Mouse (Mus musculus): Measurements from ENCODE around the gene Rela. TPM values are rescaled to one million over a fixed set of nuclear protein-coding genes. Genes with fewer than 3 reads are reported as not detected.

Rela gene
- polyA plus RNA-seq (2015; fragmentation: Nextera tagmentation; extraction: Ambion mirVana) = 37.0 and 41.6 TPM in 2 replicates

DNA sequence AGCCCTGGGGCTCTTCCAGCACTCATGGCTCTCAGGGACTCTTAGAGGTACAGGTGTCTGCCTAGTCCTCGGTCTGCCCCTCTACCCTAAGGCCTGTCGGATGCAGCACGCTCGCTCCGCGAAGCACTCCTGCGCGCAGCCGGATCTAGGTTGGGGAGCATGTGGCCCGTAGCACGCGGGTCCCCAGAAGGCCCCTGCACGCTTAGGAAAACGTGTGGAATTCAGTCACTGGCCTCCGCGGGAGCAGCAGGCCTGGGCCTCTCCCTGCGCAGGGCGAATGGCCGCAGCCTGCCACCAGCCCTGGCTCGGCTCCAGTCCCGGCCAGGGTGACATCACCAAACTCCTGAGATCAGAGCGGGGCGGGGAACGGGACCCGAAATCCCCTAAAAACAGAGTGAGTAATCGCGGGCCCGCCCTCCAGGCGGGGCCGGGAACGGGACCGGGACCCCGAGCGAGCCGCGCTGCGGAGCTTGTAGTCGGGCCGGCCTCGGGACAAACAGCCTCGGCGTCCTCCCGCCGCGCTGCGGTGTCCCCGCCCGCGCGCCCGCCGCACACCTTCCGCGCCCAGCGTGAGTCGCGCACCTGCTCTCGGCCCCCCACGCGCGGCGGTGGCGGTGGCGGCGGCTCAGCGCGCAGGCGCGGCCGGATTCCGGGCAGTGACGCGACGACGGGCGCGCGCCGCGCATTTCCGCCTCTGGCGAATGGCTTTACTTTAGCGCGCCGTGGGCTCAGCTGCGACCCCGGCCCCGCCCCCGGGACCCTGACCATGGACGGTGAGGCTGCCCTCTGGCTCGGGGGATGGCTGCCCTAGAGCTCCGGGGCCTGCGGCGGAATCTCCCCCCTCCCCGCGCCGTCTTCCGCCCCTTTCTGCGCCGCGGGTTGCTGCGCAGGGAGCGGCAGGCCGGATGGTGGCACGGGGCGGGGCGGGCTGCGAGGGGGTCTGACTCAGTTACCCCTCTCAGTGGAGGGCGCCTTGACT is at the start of gene Rela:
Rela (plus strand) TSS at position 415 of the 979 bp plus-strand sequence.
- peaks cover 17% of the 10 kb centered on the region for H3K4me1 ChIP-seq (replicated peaks; ENCODE audit: control insufficient read depth, insufficient read depth, low read length)
- WGBS = under 1% methylated on average over 96 of the region's 109 CpGs

DNA sequence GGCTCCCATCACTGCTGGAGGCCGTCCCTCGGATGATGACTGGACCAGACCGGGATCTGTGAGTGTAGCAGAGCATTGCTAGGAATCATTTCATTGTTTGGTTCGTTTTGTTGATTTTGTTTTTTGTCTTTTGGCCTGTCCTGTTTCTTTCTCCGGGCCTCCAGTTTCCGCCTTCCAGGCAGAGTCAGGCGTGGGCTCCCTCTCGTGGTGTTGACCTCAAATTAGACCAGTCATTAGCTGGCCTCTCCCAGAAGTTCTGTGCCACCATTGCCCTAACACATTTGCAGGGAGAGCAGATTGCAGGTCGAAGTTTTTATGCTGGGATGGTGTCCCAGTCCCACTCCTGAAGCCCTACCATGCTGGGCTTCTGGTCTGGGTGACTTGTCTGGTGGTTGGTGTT is 48.1 kb upstream of the Rela start:
- no peak for ATAC-seq
- H3K9ac ChIP-seq (replicated peaks; ENCODE audit: low read depth, low read length) = no peak overlapping the region
- H3K4me1 ChIP-seq (replicated peaks; ENCODE audit: control insufficient read depth, insufficient read depth, low read length) = no peaks in the 10 kb centered on the region
- H3K27me3 ChIP-seq (replicated peaks; ENCODE audit: control insufficient read depth, insufficient read depth, low read length) = no peaks in the 10 kb centered on the region
- no peaks in the 10 kb centered on the region for H3K36me3 ChIP-seq (ENCODE audit: control insufficient read depth, insufficient read depth)
- no peak overlapping the region for H3K4me3 ChIP-seq (replicated peaks; ENCODE audit: low read length)
- no peaks in the 10 kb centered on the region for H3K9me3 ChIP-seq (ENCODE audit: control insufficient read depth, low read length)
- no peak overlapping the region for H3K27ac ChIP-seq (ENCODE audit: low read length)
- no peak overlapping the region for H3K4me2 ChIP-seq (ENCODE audit: low read length)
- 72% methylated on average over 9 of the region's 9 CpGs for WGBS

More for the DNA sequence above, at the start of gene Rela:
- no peaks in the 10 kb centered on the region for H3K27me3 ChIP-seq (replicated peaks; ENCODE audit: control insufficient read depth, insufficient read depth, low read length)
- ATAC-seq = peak; percentile 84
- peak within 1 kb of the TSS; percentile 61 for H3K4me2 ChIP-seq (ENCODE audit: low read length)
- peak within 1 kb of the TSS; percentile 94 for H3K9ac ChIP-seq (replicated peaks; ENCODE audit: low read depth, low read length)
- H3K36me3 ChIP-seq (ENCODE audit: control insufficient read depth, insufficient read depth) = peaks cover 8% of the 10 kb centered on the region
- peak within 1 kb of the TSS; percentile 70 for H3K27ac ChIP-seq (ENCODE audit: low read length)
- no peaks in the 10 kb centered on the region for H3K9me3 ChIP-seq (ENCODE audit: control insufficient read depth, low read length)
- H3K4me3 ChIP-seq (replicated peaks; ENCODE audit: low read length) = peak within 1 kb of the TSS; percentile 77

DNA sequence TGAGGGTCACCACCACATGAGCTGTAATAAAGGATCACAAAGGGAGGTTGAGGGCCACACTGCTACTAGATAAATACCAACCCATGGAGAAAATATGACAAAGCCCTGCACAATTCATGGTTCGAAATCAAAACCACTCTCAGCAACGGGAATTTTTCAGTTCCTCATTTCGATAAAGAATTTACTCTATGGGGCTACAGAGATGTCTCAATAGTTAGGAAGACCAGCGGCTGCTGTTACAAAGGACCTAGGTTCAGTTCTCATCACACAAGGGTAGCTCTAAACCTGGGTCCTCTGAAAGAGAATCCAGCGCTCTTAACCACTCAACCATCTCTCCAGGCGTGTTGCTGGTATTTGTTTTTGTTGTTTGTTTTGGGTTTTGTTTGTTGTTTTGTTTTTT is 45.4 kb upstream of the Rela start:
- Histone ChIP-seq H3K4me2 (ENCODE audit: low read length) (no peak overlapping the region), H3K4me3 (replicated peaks; ENCODE audit: low read length) (no peak overlapping the region), H3K9ac (replicated peaks; ENCODE audit: low read depth, low read length) (no peak overlapping the region), H3K36me3 (ENCODE audit: control insufficient read depth, insufficient read depth) (no peaks in the 10 kb centered on the region), H3K27me3 (replicated peaks; ENCODE audit: control insufficient read depth, insufficient read depth, low read length) (no peaks in the 10 kb centered on the region), H3K9me3 (ENCODE audit: control insufficient read depth, low read length) (no peaks in the 10 kb centered on the region), H3K27ac (ENCODE audit: low read length) (no peak overlapping the region), H3K4me1 (replicated peaks; ENCODE audit: control insufficient read depth, insufficient read depth, low read length) (no peaks in the 10 kb centered on the region)
- WGBS = 91% methylated on average over 6 of the region's 6 CpGs
- no peak for ATAC-seq

DNA sequence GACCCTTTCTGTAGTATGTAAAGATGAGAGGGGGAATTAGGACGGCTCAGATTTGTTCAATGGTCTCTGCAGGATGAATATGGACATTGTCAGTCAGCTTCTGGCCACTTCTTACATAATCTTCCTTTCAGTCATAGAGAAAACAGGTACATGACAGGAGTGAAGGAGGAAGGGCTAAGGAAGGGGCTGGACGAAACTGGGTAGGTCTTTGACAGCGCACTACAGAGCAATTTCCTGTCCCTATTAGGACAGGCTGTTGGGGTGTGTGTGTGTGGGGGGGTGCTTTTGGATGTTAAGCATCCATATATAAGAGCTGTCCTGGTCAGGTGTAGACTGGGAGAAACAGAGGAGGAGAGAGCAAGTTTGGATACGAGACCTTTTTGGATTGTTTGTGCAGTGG is 38.1 kb upstream of the Rela start:
- no peak overlapping the region for H3K9ac ChIP-seq (replicated peaks; ENCODE audit: low read depth, low read length)
- H3K4me2 ChIP-seq (ENCODE audit: low read length) = no peak overlapping the region
- peaks cover 21% of the 10 kb centered on the region for H3K4me1 ChIP-seq (replicated peaks; ENCODE audit: control insufficient read depth, insufficient read depth, low read length)
- no peak overlapping the region for H3K27ac ChIP-seq (ENCODE audit: low read length)
- H3K36me3 ChIP-seq (ENCODE audit: control insufficient read depth, insufficient read depth) = peaks cover 8% of the 10 kb centered on the region
- no peak for ATAC-seq
- H3K27me3 ChIP-seq (replicated peaks; ENCODE audit: control insufficient read depth, insufficient read depth, low read length) = no peaks in the 10 kb centered on the region
- 76% methylated on average over 4 of the region's 4 CpGs for WGBS
- no peaks in the 10 kb centered on the region for H3K9me3 ChIP-seq (ENCODE audit: control insufficient read depth, low read length)
- no peak overlapping the region for H3K4me3 ChIP-seq (replicated peaks; ENCODE audit: low read length)

DNA sequence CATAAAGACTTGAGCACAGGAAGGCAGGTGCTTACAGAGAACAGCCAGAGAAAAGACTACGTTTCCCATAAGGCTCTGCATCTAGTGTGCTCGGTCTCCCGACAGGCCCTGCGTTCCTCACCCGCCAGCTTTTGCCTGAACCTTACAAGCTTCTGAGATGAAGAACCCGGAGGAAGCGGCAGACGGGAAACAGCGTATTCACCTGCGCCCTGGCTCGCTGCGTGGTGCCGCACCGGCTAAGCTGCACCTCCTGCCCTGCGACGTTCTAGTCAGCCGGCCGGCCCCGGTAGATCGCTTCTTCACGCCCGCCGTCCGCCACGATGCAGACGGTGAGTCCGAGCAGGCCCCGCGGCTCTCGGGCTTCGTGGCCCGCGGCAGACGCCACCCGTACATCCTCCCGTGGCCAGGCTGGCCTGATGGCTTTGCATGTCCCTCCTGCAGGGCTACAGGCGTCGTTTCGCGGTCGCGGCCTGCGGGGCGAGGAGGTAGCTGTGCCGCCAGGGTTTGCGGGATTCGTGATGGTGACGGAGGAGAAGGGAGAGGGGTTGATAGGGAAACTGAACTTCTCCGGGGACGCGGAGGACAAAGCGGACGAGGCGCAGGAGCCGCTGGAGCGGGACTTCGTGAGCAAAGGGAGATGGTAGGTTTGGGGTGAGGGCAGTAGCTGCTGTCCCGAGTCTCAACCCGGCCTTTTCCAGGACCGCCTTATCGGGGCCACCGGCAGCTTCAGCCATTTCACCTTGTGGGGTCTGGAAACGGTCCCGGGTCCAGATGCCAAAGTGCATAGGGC is 35.3 kb upstream of the Rela start, which contains the start of gene Rnaseh2c:
Rnaseh2c (plus strand) TSS at position 122 of the 790 bp plus-strand sequence.
- Histone ChIP-seq H3K4me2 (ENCODE audit: low read length) (peak within 1 kb of the TSS; percentile 91), H3K4me3 (replicated peaks; ENCODE audit: low read length) (peak within 1 kb of the TSS; percentile 78), H3K27me3 (replicated peaks; ENCODE audit: control insufficient read depth, insufficient read depth, low read length) (no peaks in the 10 kb centered on the region), H3K27ac (ENCODE audit: low read length) (peak within 1 kb of the TSS; percentile 83), H3K36me3 (ENCODE audit: control insufficient read depth, insufficient read depth) (peaks cover 30% of the 10 kb centered on the region), H3K9ac (replicated peaks; ENCODE audit: low read depth, low read length) (peak within 1 kb of the TSS; percentile 94), H3K4me1 (replicated peaks; ENCODE audit: control insufficient read depth, insufficient read depth, low read length) (peaks cover 21% of the 10 kb centered on the region), H3K9me3 (ENCODE audit: control insufficient read depth, low read length) (no peaks in the 10 kb centered on the region)
- under 1% methylated on average over 64 of the region's 64 CpGs for WGBS
- peak; percentile 96 for ATAC-seq

DNA sequence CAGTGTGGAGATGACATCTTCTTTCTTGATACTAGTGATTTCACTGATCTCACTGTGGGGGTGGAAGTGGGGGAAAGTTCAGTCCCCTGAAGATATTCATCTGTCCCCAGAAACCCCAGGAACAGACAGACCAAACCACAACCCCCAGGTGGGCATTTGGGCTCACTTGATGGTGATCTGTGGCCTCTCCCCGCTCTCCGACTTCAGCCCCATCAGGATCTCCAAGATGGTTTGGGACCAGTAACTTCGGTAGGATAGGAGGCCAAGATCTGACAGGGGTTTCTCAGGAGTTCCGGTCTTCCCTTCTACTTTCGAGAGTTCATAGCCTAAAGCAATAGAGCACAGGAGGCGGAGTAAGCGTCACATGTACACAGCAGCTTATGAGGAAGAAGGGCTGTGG is 33.6 kb upstream of the Rela start:
- H3K9me3 ChIP-seq (ENCODE audit: control insufficient read depth, low read length) = no peaks in the 10 kb centered on the region
- no peaks in the 10 kb centered on the region for H3K27me3 ChIP-seq (replicated peaks; ENCODE audit: control insufficient read depth, insufficient read depth, low read length)
- H3K4me3 ChIP-seq (replicated peaks; ENCODE audit: low read length) = no peak overlapping the region
- H3K9ac ChIP-seq (replicated peaks; ENCODE audit: low read depth, low read length) = no peak overlapping the region
- H3K36me3 ChIP-seq (ENCODE audit: control insufficient read depth, insufficient read depth) = peaks cover 39% of the 10 kb centered on the region
- H3K4me1 ChIP-seq (replicated peaks; ENCODE audit: control insufficient read depth, insufficient read depth, low read length) = peaks cover 27% of the 10 kb centered on the region
- no peak overlapping the region for H3K4me2 ChIP-seq (ENCODE audit: low read length)
- no peak overlapping the region for H3K27ac ChIP-seq (ENCODE audit: low read length)
- 92% methylated on average over 7 of the region's 7 CpGs for WGBS
- no peak for ATAC-seq

DNA sequence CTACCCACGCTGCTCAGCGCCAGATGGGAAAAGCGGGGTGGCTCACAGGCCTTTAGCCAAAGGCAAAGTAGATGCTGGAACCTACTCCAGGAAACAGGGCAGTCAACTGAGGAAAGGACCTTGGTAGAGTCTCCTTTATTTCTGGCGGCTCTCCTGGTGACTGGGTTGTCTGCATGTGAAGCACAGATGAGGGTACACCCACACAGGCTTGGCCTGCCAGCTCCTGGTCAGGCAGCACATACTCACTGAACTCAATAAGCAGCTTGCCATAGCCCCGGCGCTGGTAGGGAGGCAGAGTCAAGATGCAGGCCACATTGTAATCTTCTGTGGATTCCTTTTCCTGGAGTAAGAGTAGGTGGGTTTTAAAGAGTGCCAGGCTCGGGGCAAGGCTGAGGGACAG is 32.2 kb upstream of the Rela start:
- Histone ChIP-seq H3K27ac (ENCODE audit: low read length) (no peak overlapping the region), H3K4me3 (replicated peaks; ENCODE audit: low read length) (no peak overlapping the region), H3K9me3 (ENCODE audit: control insufficient read depth, low read length) (no peaks in the 10 kb centered on the region), H3K4me2 (ENCODE audit: low read length) (no peak overlapping the region), H3K36me3 (ENCODE audit: control insufficient read depth, insufficient read depth) (peaks cover 39% of the 10 kb centered on the region), H3K4me1 (replicated peaks; ENCODE audit: control insufficient read depth, insufficient read depth, low read length) (peaks cover 34% of the 10 kb centered on the region), H3K9ac (replicated peaks; ENCODE audit: low read depth, low read length) (no peak overlapping the region), H3K27me3 (replicated peaks; ENCODE audit: control insufficient read depth, insufficient read depth, low read length) (no peaks in the 10 kb centered on the region)
- WGBS = 93% methylated on average over 7 of the region's 7 CpGs
- no peak for ATAC-seq

DNA sequence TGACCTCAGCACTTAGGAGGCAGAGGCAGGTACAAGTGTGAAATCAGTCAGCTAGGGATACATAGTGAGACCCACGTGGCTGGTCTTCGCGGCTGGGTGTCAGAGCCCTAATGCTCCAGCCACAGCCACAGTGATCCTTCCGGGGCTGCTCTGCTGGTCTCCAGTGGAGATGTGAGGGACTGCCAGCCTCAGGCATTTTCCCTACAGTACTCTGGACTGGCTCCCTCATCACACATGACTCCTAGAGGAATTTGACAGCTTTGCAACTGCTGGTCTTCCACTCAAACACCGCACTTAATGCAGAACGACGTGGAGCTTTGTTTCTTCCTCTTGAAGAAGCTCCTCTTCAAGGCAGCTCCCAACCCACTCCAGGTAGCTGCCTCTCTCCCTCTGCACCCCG is 31.1 kb upstream of the Rela start:
- Histone ChIP-seq H3K9me3 (ENCODE audit: control insufficient read depth, low read length) (no peaks in the 10 kb centered on the region), H3K27ac (ENCODE audit: low read length) (no peak overlapping the region), H3K27me3 (replicated peaks; ENCODE audit: control insufficient read depth, insufficient read depth, low read length) (no peaks in the 10 kb centered on the region), H3K4me3 (replicated peaks; ENCODE audit: low read length) (no peak overlapping the region), H3K36me3 (ENCODE audit: control insufficient read depth, insufficient read depth) (peaks cover 39% of the 10 kb centered on the region), H3K9ac (replicated peaks; ENCODE audit: low read depth, low read length) (no peak overlapping the region), H3K4me1 (replicated peaks; ENCODE audit: control insufficient read depth, insufficient read depth, low read length) (peaks cover 41% of the 10 kb centered on the region), H3K4me2 (ENCODE audit: low read length) (no peak overlapping the region)
- 93% methylated on average over 8 of the region's 8 CpGs for WGBS
- ATAC-seq = no peak

Data from forebrain, embryonic 16.5 days (tissue).